Mouse (Mus musculus) left cerebral cortex, adult 9 months (tissue): ENCODE results near the gene Tnk1.

ENCODE experiments used
- DNase-seq, 2 experiments: peaks; one replicate each; pipeline ENCODE4 v3.0.0; 2022; ENCODE audit warnings: low spot score in 2 of 2

Tnk1 gene

GRCm38 (mm10) chr11:69858113-69858998, at the start of gene Tnk1:
Gene Tnk1 (minus strand): TSS chr11:69858730.
- no peak for DNase-seq

- no peak for DNase-seq
Measured at GRCm38 (mm10) chr11:69904311-69904710, 45.8 kb upstream of the Tnk1 start.

GRCm38 (mm10) chr11:69902972-69903371, 44.4 kb upstream of the Tnk1 start:
- DNase-seq, result no peak

GRCm38 (mm10) chr11:69901993-69902392, 43.5 kb upstream of the Tnk1 start:
- DNase-seq, result no peak

GRCm38 (mm10) chr11:69901406-69901846, 42.9 kb upstream of the Tnk1 start:
- peak; percentile 97 to 98 for DNase-seq

- DNase-seq, result peak; percentile 79 to 89
Measured at GRCm38 (mm10) chr11:69900471-69901405, 42.2 kb upstream of the Tnk1 start, which contains the start of the genes 2810408A11Rik and Neurl4. Gene 2810408A11Rik (minus strand): TSS chr11:69900987. Gene Neurl4 (plus strand): TSS chr11:69901072.

- DNase-seq, result no peak
Measured at GRCm38 (mm10) chr11:69899870-69900269, 41.3 kb upstream of the Tnk1 start.

GRCm38 (mm10) chr11:69895291-69895690, 36.8 kb upstream of the Tnk1 start, which contains the start of gene Acap1:
Gene Acap1 (minus strand): TSS chr11:69895539.
- DNase-seq, result no peak

GRCm38 (mm10) chr11:69894671-69895070, 36.1 kb upstream of the Tnk1 start:
- DNase-seq, result no peak

- DNase-seq, result peak in 1 of 2 experiments; percentile 42
Measured at GRCm38 (mm10) chr11:69891482-69891881, 33.0 kb upstream of the Tnk1 start.

- DNase-seq, result no peak
Measured at GRCm38 (mm10) chr11:69886907-69887635, 28.5 kb upstream of the Tnk1 start.

GRCm38 (mm10) chr11:69884663-69885062, 26.1 kb upstream of the Tnk1 start:
- no peak for DNase-seq

- DNase-seq, result no peak
Measured at GRCm38 (mm10) chr11:69884240-69884639, 25.7 kb upstream of the Tnk1 start.

GRCm38 (mm10) chr11:69883527-69884151, 25.1 kb upstream of the Tnk1 start:
- no peak for DNase-seq

- DNase-seq, result no peak
Measured at GRCm38 (mm10) chr11:69883066-69883465, 24.5 kb upstream of the Tnk1 start.

GRCm38 (mm10) chr11:69881787-69882670, 23.5 kb upstream of the Tnk1 start:
- DNase-seq, result no peak

- DNase-seq, result peak in 1 of 2 experiments; percentile 73
Measured at GRCm38 (mm10) chr11:69880853-69881603, 22.5 kb upstream of the Tnk1 start, which contains the start of gene Kctd11. Gene Kctd11 (minus strand): TSS chr11:69881406.

- DNase-seq, result peak in 1 of 2 experiments; percentile 41
Measured at GRCm38 (mm10) chr11:69880506-69880852, 21.9 kb upstream of the Tnk1 start.

- DNase-seq, result no peak
Measured at GRCm38 (mm10) chr11:69879711-69880110, 21.2 kb upstream of the Tnk1 start.
